Mouse (Mus musculus): Measurements from ENCODE around the gene Gsg1l2.

Gene Gsg1l2

DNA sequence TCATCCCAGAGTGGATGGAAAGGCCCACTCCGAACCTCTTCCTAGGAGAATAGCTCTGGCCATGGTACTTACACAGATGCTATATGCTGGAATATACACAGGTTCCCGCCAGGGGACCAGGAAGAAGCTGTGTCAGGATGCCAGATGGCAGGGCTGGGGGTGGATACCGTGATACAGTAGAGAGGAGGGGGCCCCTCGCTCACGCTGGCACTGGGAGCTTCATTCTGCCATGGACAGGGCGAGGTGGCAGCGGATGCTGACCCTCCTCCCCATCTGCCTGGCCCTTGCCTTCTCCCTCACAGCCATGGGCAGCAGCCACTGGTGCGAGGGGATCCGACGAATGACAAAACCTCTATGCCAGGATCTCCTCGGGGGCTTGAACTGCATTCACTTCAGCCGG, at the start of gene Gsg1l2:
TSS of gene Gsg1l2 (plus strand) at position 230 of the 400 bp plus-strand sequence.
- no peak for DNase-seq

DNA sequence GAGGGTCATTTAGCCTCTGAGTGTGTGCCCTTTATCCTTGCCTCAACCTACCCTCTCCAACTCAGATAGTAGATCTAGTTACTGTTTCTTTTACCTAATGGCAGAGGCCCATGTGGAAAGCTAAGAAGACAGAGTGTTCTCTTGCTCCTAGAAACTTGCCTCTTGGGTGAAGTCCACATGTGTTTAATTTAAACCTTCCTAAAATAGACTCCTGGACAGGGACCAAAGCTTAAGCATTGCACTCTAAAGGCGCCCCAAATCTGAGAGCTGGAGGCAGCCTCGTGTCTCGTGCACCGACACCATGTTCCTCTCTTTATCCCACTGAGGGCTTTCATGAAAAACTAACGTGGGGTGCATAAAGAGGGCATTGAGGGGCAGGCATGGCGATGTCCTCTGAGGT, 47.3 kb upstream of the Gsg1l2 start:
- DNase-seq, result peak; percentile 72

DNA sequence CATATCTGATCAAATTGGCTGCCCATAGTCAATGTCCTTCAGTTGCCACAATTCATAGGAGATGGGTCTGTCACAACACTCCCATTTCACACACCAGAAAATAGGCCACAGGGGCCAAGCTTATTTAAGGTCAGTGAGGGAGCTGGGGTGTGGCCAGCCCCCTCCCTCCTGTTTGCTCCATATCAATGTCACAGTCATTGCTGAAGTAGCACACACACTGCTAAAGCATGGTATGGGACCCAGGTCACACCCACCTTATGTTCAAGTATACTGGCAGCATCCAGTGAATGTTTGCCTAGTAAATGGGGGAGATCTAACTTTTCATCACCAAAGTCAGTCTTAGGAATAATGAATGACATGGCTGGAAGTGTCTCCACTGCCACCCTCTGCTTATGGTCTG, 45.7 kb upstream of the Gsg1l2 start:
- DNase-seq, result peak; percentile 70

DNA sequence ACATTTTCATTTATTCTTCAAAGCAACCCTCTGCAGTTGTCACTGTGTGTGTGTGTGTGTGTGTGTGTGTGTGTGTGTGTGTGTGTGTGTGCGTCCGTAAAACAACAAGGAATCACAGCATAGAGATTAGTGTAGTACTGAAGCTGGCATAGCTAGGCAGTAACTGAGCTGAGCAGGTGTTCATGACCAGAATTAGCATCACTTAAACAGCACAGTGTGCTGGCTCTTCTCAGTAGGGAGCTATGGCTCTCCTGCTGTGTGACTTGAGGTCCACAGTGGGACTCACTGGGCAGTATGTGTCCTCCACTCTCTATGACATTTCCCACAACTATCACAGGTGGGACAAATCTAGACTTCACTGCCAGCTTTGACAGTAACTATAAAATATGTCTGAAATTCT, 43.4 kb upstream of the Gsg1l2 start:
- peak; percentile 52 for DNase-seq

DNA sequence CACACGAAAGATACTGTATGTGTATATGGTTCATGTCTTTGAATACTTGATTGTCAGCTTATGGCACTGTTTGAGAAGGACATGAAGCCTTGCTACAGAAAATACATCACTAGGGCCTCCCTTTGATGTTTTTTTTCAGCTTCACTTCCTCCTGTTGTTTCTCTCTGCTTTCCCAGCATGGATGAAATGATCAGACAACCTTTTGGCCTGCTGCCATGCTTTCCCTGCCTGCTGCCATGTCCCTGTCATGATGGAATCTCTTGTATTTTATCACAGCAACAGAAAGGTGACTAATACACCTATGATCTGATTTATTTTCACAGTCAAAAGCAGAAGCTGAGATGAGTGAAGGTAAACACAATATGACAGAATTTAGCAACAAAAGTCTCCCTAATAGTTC, 40.7 kb upstream of the Gsg1l2 start:
- DNase-seq, result no peak

DNA sequence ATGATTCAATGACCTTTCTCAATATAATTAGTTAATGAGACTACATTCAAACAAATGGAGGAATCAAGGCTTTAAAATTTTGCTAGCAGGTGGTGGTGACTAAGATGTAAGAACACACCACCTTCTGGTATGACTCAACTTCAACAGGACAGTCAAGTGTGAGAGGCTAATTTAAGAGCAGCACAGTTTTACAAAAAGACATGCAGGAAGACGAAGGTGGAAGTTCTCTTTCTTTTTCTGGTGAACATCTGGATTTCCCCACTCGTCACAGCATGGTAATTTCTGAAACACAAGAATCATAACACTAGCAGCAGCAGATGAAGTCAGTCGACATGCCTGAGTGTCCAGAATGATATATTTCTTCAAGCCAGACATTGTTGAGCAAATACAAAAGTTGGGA, 39.8 kb upstream of the Gsg1l2 start:
- DNase-seq, result no peak

DNA sequence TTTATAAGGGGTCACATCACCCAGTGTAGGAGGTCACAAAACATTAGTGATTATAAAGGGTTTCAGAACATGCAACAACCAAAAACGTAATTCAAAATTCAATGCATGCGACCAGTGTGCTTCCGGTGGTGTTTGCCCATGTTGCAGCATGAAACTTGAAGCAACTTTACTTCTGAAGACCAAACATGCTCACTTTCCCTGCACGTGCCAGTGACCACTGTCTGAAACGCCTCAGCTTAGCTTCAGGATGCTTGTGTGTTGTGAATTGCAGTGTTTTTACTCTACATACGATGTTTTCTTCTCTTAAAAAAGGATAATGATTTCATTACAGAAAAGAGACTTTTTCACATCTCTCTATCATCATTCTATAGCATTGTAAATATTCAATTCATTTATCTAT, 36.1 kb upstream of the Gsg1l2 start:
- DNase-seq, result no peak

DNA sequence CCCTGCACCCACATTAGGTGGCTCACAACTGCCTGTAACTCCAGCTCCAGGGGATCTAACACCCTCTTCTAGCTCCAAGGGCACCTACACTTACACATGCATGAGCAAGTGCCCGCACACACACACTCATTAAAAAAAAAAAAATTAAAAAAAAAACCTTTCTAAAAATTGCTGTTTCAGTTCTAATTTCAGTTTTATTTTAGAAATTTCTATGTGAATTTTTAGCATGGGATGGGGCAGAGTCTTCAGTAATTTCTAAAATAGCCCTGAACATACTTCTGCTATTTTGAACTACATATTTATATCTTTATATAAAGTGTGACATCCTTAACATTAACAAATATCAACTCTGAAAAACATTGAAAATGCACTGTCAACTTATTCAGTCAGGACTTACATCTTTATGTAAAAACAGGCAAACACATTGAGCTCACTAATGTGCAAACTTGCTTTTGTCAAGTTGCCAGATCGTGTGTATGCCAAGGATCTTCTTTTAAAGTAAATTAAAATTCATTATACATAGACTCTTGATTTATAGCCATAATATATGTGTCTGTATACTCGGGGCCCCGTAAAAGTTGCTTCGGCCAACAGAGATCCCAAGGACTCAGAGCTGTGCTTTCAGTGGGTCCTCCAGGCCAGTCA, 35.4 kb upstream of the Gsg1l2 start:
- DNase-seq, result no peak

DNA sequence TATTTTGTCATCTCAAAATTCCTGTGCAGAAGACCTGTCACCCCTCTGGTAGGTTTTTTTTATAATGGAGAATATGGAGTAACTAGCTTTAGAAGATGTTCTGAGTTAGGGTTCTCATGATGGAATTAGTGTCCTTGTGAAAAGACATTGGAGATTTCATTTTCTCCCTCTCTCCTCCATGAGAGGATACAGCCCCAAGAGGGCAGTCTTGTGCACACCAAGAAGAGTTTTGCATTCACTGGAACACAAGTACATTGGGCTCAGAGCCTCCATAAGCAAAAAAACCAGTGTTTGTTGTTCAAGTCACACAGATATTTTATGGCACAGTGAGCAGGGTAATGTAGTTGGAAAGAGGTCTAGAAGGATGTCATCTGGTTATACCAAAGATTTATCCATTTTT, 32.8 kb upstream of the Gsg1l2 start:
- DNase-seq, result no peak

DNA sequence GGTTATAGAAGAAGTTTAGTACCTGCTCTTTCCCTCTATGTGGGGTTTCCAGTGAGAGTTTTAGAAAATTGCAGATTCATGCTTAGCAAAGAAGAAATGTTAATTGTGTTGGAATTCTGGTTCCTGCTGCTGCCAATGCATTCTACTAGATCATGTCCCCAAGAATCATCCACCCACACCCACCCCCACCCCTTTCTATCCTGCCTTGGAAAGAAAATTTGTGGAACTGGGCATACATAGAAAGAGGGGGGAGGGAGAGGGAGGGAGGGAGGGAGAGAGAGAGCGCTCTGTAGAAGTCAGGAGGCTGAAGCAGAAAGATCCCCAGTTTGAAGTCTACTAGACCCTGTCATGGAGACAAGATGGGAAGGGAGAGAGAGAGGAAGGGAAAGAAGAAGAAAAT, 18.1 kb upstream of the Gsg1l2 start:
- DNase-seq, result no peak

DNA sequence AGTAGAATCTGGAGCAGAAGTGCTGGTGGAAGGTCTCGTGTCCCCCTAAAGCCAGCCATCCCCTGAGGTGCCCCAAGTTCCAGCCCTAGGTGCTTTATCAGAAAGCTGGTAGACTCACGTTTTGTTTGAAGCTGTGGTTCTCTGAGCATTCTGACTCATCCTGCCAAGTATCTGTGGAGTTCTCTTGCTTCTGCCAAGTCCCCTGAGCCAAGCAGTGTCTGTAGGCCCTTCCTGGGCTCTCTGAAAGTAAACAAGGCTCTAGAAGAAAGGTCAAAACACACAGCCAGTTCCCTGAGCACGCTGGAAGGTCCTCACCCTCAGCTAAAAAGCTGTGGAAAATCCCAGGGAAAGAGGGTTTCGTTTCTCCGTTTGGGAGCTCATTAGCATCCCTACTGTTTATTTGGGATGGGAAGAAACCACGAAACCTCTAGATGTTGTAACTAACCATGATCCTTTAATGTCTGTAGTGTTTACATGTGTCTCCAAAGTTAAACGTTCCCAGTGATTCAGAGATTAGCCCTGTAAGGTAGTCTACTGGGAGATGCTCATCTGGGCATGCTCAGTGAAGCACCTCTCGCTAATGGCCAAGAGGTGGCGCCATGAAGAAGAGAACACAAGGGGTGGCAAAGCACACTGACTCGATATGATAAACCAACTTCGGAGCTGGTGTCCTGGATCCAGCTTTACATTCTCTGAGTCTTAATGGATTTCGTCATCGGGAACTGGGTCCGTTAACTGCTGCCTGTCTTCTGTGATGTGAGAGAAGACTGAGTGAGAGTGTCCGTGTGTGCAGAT, 16.8 kb upstream of the Gsg1l2 start:
- no peak for DNase-seq

DNA sequence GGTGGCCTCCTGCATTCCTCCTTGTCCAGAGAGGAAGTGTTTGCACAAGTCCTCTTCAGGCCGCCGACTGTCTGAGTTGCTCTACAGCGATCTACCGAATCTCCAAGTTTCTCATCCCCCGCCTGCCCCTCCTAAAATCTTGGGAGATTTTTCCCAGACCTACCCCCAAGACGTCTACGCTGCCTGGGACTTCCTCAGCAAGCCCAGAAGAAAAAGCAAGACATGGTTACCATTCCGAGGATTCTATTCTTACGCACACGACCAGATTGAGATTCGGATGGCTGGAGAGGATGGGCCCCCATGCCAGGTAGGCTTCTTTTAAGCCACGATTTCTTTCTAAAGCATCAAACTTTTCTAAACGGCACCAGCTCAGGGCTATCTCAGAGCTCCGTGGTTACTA, 3.4 kb upstream of the Gsg1l2 start, which contains the start of gene Glp2r:
TSS of gene Glp2r (minus strand) at position 101 of the 400 bp plus-strand sequence.
- no peak for DNase-seq

DNA sequence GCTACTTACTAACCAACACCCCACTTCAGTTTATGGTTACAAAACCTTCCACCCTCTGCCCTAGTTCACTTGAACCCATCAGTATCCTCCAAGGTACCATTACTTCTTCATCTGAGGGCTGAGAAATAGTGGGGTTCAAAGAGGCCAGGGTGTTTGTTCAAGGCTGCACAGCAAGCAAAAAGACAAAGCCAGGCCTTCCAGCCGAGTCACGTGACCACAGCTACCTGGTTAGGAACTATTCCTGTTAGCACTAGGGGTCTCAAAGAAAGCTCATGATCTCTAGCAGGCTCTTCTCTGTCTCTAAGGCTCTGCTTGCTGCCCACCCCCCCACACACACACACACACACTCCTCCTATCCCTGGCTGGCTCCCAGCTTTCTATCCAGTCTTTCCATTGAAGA, 2.7 kb upstream of the Gsg1l2 start:
- DNase-seq, result no peak

DNA sequence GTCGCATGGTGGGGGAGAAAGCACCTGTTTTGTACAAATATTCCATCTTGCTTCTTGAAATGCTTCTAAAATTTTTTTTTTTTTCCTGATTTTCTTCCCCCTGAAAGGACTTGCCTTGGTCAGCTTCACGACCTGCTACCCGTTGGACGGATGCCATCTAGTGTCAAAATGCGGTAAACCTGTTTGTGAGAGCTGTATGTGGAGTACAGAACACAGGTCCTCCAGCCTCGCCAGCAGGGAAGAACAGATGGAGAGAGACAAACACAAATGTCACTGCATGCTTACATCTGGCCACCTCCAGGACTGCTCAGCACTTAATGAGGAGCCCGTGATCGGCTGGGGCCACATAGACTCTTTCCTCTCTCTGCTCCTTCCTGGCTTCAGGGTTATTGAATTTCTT, 1.8 kb upstream of the Gsg1l2 start:
- DNase-seq, result no peak

DNA sequence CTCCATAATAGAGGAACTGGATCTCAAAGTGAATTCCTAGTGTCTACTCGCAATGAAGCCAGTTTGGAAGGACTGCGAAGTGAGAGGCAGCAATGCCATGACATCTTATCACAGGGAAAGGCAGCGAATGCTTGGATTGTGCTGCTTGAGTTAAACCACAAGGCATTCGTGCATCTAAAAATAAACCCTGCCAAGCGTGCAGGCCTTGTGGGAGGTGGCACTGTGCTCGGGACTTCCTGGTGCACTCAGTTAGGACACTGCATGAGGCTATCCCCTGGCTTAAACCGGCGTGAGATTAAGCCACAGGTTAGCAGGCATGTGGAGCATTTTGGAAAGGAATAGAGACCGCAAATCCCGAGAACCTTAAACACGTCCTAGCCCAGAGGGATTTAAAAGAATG, 15.8 kb downstream of the Gsg1l2 start:
- peak; percentile 89 for DNase-seq

DNA sequence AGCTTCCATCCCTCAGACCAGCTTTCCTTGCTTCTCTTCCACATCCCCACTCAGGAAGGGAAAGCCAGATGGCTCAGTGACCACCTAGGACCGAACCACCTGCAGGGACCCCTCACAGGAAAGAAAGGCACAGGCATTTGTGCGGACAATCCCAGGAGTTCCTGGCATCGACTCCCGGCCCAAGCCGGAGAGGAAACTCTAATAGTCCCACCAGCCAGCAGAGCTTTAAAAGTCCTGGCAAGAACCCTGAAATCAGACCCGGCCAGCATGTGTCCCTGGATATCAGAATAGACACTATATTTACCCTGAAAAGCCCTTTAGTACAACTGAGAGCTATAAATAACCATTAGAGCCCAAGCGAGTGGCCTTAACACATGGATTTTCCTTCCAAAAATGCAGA, 23.5 kb downstream of the Gsg1l2 start, which contains the start of gene Dhrs7c:
TSS of gene Dhrs7c (plus strand) at position 257 of the 400 bp plus-strand sequence.
- peak; percentile 95 for DNase-seq

DNA sequence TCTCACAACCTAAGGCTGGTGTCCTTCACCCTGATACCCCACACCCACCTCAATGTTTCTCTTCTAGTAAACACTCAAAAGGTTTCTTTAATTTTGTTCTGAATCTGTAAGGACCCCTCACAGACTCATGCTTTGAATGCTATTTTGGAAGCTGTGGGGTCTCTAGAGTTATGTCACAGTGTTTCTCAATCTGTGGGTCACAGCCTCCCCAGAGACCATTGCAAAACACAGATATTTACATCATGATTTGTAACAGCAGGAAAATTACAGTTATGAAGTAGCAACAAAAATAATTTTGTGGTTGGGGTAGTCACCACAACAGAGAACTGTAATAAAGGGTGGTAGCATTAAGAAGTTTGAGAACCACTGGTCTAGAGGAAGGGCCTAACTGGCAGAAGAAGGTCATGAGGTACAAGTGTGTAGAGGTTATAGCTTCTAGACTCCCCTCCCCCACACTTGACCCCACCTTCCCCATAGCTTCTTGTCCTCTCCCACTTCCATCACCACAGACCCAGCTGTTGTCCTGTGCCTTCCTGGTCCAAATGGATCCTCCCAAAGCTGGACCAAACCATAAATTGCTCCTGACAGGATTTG, 25.8 kb downstream of the Gsg1l2 start:
- no peak for DNase-seq

DNA sequence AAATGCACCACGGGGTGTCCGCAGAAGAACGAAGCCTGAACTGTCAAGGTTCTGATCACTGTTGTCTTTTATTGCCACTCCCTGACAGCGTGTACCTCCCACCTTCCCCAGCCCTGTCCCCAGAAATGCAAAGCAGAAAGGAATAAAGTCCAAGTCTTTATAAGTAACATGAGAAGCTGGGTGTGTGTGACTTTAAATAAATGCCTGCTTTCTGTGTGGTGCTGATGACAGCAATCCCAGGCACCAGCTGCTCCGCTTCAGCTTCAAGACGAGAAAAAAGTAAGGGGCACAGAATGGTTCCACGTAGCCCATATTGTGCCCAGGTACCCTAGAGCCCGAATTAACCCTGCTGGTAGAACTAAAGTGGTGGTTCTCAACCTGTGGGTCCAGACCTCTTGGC, 26.8 kb downstream of the Gsg1l2 start:
- no peak for DNase-seq

DNA sequence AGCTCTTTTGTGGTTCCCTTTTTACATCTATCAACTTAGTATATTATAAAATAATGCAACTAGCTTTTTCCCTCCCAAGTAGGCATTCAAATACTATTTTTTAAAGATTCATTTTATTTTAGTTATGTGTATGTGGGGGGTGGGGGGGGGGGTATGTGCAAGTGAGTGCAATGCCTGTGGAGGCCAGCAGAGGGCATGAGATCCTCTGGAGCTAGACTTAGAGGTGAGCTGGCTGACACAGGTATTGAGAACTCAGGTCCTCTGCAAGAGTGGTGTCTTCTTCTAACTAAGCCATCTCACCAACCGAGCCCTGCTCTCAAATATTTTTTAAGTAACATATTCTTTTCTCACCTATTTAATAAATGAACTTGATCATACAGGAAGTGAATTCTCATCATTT, 31.1 kb downstream of the Gsg1l2 start:
- DNase-seq, result no peak

DNA sequence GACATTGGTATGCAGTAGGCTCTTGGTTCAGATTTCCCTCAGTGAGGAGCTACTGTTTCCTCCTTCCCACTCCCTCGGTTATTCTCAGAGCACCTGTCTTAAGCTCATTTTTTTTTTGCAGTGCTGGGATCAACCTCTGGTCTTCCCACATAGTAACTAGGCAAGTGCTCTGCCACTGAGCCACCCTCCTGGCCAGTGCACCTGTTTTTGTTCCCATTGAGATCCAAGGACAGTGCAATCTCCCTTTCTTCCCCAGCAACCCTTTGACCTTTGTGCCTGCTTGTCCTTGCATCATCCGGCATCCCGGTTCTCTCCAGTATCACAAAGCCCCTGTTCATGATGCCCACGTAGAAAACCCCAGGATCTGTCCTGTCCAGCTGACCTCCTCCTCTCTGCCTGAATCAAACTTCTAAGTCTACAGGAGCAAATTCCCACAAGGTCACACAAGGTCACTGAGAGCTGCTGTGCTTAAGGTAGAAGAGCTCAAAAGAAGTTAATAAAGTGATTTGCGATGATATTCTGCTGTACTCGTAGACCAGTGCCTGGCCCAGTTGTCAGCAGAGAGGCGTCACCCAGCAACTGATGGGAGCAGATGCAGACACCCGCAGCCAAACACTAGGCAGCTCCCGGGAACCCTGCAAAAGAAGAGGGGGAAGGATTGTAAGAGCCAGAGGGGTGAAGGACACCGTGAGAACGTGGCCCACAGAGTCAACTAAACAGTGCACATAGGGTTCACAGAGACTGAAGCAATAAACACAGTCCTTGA, 32.6 kb downstream of the Gsg1l2 start:
- no peak for DNase-seq

DNA sequence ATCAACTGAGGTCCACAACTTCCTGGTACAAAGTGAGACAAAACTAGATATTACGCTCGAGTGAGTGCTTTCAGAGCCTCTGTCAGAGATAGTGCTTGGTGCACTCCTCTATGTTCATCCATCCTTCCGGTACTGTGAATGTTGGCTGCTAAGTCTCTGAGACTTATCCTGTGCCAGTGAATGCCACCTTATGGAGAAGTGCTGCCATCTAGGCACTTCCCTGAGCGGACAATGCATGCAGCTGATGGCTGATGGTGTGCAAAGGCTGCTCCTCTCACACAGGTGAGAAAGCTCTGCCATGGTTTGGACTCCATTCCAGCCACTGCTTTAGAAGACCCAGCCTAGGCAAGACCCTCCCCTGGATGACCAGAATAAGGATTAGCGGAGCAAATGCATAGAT, 33.6 kb downstream of the Gsg1l2 start:
- DNase-seq, result no peak

DNA sequence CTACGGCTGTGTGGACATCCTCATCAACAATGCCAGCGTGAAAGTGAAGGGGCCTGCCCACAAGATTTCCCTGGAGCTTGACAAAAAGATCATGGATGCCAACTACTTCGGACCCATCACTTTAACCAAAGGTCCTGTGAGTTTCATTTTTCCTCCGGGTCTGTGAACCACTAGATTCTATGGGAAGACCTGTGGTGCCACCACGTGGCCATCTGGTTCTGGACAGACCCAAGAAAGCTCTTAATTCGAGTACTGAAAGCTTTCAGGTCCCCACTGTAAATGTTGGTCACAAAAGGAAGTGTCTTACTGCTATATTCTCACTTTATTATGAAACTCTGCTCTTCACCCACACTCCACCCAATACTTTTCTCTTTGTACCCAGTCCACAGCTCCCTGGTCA, 37.1 kb downstream of the Gsg1l2 start:
- no peak for DNase-seq

DNA sequence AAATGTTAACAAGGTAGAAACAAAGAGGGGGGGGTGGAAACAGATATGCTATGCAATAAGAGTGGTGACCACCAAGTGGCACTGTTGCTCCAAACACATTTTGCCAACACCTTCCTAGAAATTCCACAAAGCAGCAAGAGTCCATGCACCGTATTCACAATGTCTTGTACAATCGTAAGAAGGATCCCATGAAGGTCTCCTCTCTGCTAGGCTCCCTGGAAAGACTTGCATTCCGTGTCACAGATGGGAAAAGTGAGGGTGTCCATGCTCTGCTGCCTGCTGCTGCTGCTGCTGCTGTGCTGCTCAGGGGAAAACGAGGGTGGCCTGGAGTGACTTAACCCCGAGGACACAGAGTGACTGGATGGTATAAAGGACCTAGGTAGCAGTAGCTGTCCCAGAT, 45.2 kb downstream of the Gsg1l2 start:
- no peak for DNase-seq

Data from heart, adult 11 months (tissue).